8 mouse cellular contexts compared by ENCODE assay signal in genomic region chr11:75652942-75653684, GRCm38 (mm10). TPM values are rescaled to one million over a fixed set of nuclear protein-coding genes. Genes with fewer than 3 reads are reported as not detected.
DNase-seq lines count a peak whose midpoint lies in the region; ATAC-seq and TF ChIP-seq lines count a peak whose summit lies in the region.

No protein-coding gene starts in this region.

- H3K27ac ChIP-seq in forebrain, postnatal 0 days (ENCODE audit: low read depth, low read length), result no peak overlapping the region
- H3K27ac ChIP-seq in kidney, adult 2 months (ENCODE audit: insufficient read depth, low read depth, low read length), result peak overlapping the region; percentile 98
- H3K27ac ChIP-seq in lung, postnatal 0 days (ENCODE audit: low read length), result peak overlapping the region; percentile 97
- H3K27ac ChIP-seq in stomach, embryonic 15.5 days, result peak overlapping the region; percentile 91

- 39% methylated on average over 14 of the region's 14 CpGs for WGBS in forebrain, postnatal 0 days
- 19% methylated on average over 14 of the region's 14 CpGs for WGBS in kidney, adult 2 months
- WGBS in lung, postnatal 0 days, result 32% methylated on average over 14 of the region's 14 CpGs
- 35% methylated on average over 14 of the region's 14 CpGs for WGBS in stomach, embryonic 15.5 days

- H3K4me3 ChIP-seq in forebrain, postnatal 0 days (ENCODE audit: low read depth, low read length), result no peak overlapping the region
- H3K4me3 ChIP-seq in kidney, adult 2 months (ENCODE audit: insufficient read depth, low read depth, low read length), result peak overlapping the region; percentile 56
- peak overlapping the region; percentile 73 for H3K4me3 ChIP-seq in lung, postnatal 0 days (ENCODE audit: low read depth, low read length)
- H3K4me3 ChIP-seq in stomach, embryonic 15.5 days (replicated peaks), result peak overlapping the region; percentile 75

- H3K9ac ChIP-seq in forebrain, postnatal 0 days, result no peak overlapping the region
- peak overlapping the region; percentile 35; the same call in 1 of the 2 replicates for H3K9ac ChIP-seq in lung, postnatal 0 days (replicated peaks; ENCODE audit: low read depth)
- H3K9ac ChIP-seq in stomach, embryonic 15.5 days, result peak overlapping the region; percentile 49; the same call in 1 of the 2 replicates

- no peaks in the 10 kb centered on the region for H3K27me3 ChIP-seq in forebrain, postnatal 0 days (ENCODE audit: insufficient read depth, low read length)
- H3K27me3 ChIP-seq in kidney, adult 2 months (replicated peaks; ENCODE audit: control insufficient read depth, insufficient read depth, low read length), result no peaks in the 10 kb centered on the region
- H3K27me3 ChIP-seq in lung, postnatal 0 days (replicated peaks; ENCODE audit: insufficient read depth, low read length), result no peaks in the 10 kb centered on the region
- H3K27me3 ChIP-seq in stomach, embryonic 15.5 days (replicated peaks), result no peaks in the 10 kb centered on the region

- no peaks in the 10 kb centered on the region for H3K36me3 ChIP-seq in forebrain, postnatal 0 days (ENCODE audit: insufficient read depth)
- no peaks in the 10 kb centered on the region for H3K36me3 ChIP-seq in kidney, adult 2 months (ENCODE audit: control insufficient read depth, insufficient read depth, low read length)
- no peaks in the 10 kb centered on the region for H3K36me3 ChIP-seq in lung, postnatal 0 days (ENCODE audit: insufficient read depth, low read length)
- H3K36me3 ChIP-seq in stomach, embryonic 15.5 days, result no peaks in the 10 kb centered on the region

- H3K4me2 ChIP-seq in forebrain, postnatal 0 days (ENCODE audit: low read depth), result peak overlapping the region; percentile 87; the same call in 1 of the 2 replicates
- peak overlapping the region; percentile 73 for H3K4me2 ChIP-seq in lung, postnatal 0 days (replicated peaks; ENCODE audit: low read depth, low read length)
- H3K4me2 ChIP-seq in stomach, embryonic 15.5 days, result peak overlapping the region; percentile 90

- H3K9me3 ChIP-seq in forebrain, postnatal 0 days (ENCODE audit: low read length), result no peaks in the 10 kb centered on the region
- no peaks in the 10 kb centered on the region for H3K9me3 ChIP-seq in lung, postnatal 0 days (ENCODE audit: low read length)
- no peaks in the 10 kb centered on the region for H3K9me3 ChIP-seq in stomach, embryonic 15.5 days

- no peak for TF ChIP-seq EP300 in lung, postnatal 0 days (IDR thresholded peaks at IDR 0.05)

- peak; percentile 42 to 57 for DNase-seq in urinary bladder, postnatal 36 days (ENCODE audit: low spot score in 2 of 2)
- no peak for DNase-seq in urinary bladder, postnatal 4 days (ENCODE audit: low spot score in 2 of 2)
- DNase-seq in forebrain, postnatal 0 days, result no peak
- DNase-seq in kidney, adult 2 months, result peak; percentile 79
- peak; percentile 85 for DNase-seq in lung, postnatal 0 days (ENCODE audit: low spot score)
- no peak for DNase-seq in right cerebral cortex, adult 2 months (ENCODE audit: low spot score in 2 of 2)

- no peak for ATAC-seq in forebrain, postnatal 0 days
- ATAC-seq in lung, postnatal 0 days, result peak; percentile 1; the same call in 1 of the 2 replicates
- ATAC-seq in stomach, embryonic 15.5 days (ENCODE audit: insufficient read depth, low FRiP score, low read depth), result no peak
- no peak; the same call in none of the 2 replicates for ATAC-seq in monocyte, adult 5-6 weeks (replicated peaks; ENCODE audit: insufficient number of reproducible peaks, low FRiP score, low TSS enrichment, poor library complexity, severe bottlenecking)

- peaks cover 14% of the 10 kb centered on the region for H3K4me1 ChIP-seq in forebrain, postnatal 0 days (ENCODE audit: insufficient read depth)
- H3K4me1 ChIP-seq in kidney, adult 2 months (ENCODE audit: control insufficient read depth, insufficient read depth, low read length), result peaks cover 39% of the 10 kb centered on the region
- peaks cover 40% of the 10 kb centered on the region for H3K4me1 ChIP-seq in lung, postnatal 0 days (ENCODE audit: insufficient read depth, low read depth, low read length)
- peaks cover 50% of the 10 kb centered on the region for H3K4me1 ChIP-seq in stomach, embryonic 15.5 days

- no peak for TF ChIP-seq POLR2A in kidney, adult 2 months (IDR thresholded peaks at IDR 0.05; ENCODE audit: low read depth, low read length)

- no peak for TF ChIP-seq CTCF in forebrain, postnatal 0 days (IDR thresholded peaks at IDR 0.05; ENCODE audit: low read depth)
- peak; percentile 30; the same call in 1 of the 2 replicates for TF ChIP-seq CTCF in kidney, adult 2 months (conservative IDR thresholded peaks at IDR 0.05; ENCODE audit: insufficient read depth, insufficient read length, low read depth, low read length)
- TF ChIP-seq CTCF in lung, postnatal 0 days (IDR thresholded peaks at IDR 0.05), result peak; percentile 57

RNA-seq across cellular contexts. Expression of gene Myo1c, which starts 2.8 kb away (rescaled TPM):
- total RNA-seq in forebrain, postnatal 0 days (2014; rRNA removed), result 17.5 and 21.0 TPM in 2 replicates
- 6.5 and 8.2 TPM in 2 replicates for polyA plus RNA-seq in forebrain, postnatal 0 days (2015; fragmentation: Nextera tagmentation; extraction: Ambion mirVana)
- 88.9 and 99.7 TPM in 2 replicates for polyA plus RNA-seq in kidney, adult 2 months (2012; rRNA removed)
- polyA plus RNA-seq in lung, postnatal 0 days (2015; fragmentation: Nextera tagmentation; extraction: Ambion mirVana), result 88.5 and 102 TPM in 2 replicates
- 55.5 and 56.4 TPM in 2 replicates for polyA plus RNA-seq in stomach, embryonic 15.5 days (2015; fragmentation: Nextera tagmentation; extraction: Ambion mirVana)
- 93.0 to 115 TPM (median 97.0 TPM) in 3 replicates for total RNA-seq in monocyte, adult 5-6 weeks (2017)

RNA-seq across cellular contexts. Expression of gene Inpp5k, which starts 22.3 kb away (rescaled TPM):
- 52.4 and 57.4 TPM in 2 replicates for total RNA-seq in forebrain, postnatal 0 days (2014; rRNA removed)
- 50.2 and 50.7 TPM in 2 replicates for polyA plus RNA-seq in forebrain, postnatal 0 days (2015; fragmentation: Nextera tagmentation; extraction: Ambion mirVana)
- polyA plus RNA-seq in kidney, adult 2 months (2012; rRNA removed), result 69.1 and 71.5 TPM in 2 replicates
- polyA plus RNA-seq in lung, postnatal 0 days (2015; fragmentation: Nextera tagmentation; extraction: Ambion mirVana), result 60.2 and 71.4 TPM in 2 replicates
- 18.9 and 20.2 TPM in 2 replicates for polyA plus RNA-seq in stomach, embryonic 15.5 days (2015; fragmentation: Nextera tagmentation; extraction: Ambion mirVana)
- 68.4 to 82.5 TPM (median 80.2 TPM) in 3 replicates for total RNA-seq in monocyte, adult 5-6 weeks (2017)

RNA-seq across cellular contexts. Expression of gene Crk, which starts 25.9 kb away (rescaled TPM):
- total RNA-seq in forebrain, postnatal 0 days (2014; rRNA removed), result 88.7 and 89.8 TPM in 2 replicates
- 90.9 and 93.4 TPM in 2 replicates for polyA plus RNA-seq in forebrain, postnatal 0 days (2015; fragmentation: Nextera tagmentation; extraction: Ambion mirVana)
- 48.4 and 62.4 TPM in 2 replicates for polyA plus RNA-seq in kidney, adult 2 months (2012; rRNA removed)
- polyA plus RNA-seq in lung, postnatal 0 days (2015; fragmentation: Nextera tagmentation; extraction: Ambion mirVana), result 83.8 and 90.3 TPM in 2 replicates
- polyA plus RNA-seq in stomach, embryonic 15.5 days (2015; fragmentation: Nextera tagmentation; extraction: Ambion mirVana), result 108 and 116 TPM in 2 replicates
- 101 to 126 TPM (median 121 TPM) in 3 replicates for total RNA-seq in monocyte, adult 5-6 weeks (2017)

Comparison
In these comparisons a context has a peak if more than half of its experiments do, and no peak if none do; other contexts are left out.
1. DNase-seq: peak in urinary bladder, postnatal 36 days (2 of 2), kidney, adult 2 months (single experiment) and lung, postnatal 0 days (single experiment); none in urinary bladder, postnatal 4 days (0 of 2), forebrain, postnatal 0 days (single experiment) and right cerebral cortex, adult 2 months (0 of 2).
2. Peak in every context shown above with its lines, with median percentiles within 50 percentile points of each other: H3K4me2 ChIP-seq.